Mouse (Mus musculus) stomach, postnatal 0 days (tissue): ENCODE measurements around the gene Nek5. TPM values are rescaled to one million over a fixed set of nuclear protein-coding genes. Genes with fewer than 3 reads are reported as not detected.

ENCODE experiments used
- ATAC-seq: fragments of 200-750 bp; cut with Nextera tagmentation; 2 replicates; pipeline ENCODE4 v1.8.0; 2017; ENCODE audit not compliant: low FRiP score, low TSS enrichment
- DNase-seq: peaks from one replicate; pipeline ENCODE4 v3.0.0-alpha.2; 2016; ENCODE audit warnings: low spot score
- H3K27ac ChIP-seq: fragments of 300-500 bp; sonication (generic); replicated peaks from 2 replicates; pipeline ENCODE4 v1.5.1; 2014; ENCODE audit warnings: mild to moderate bottlenecking, control low read depth
- H3K27me3 ChIP-seq: fragments of 300-500 bp; sonication (generic); 2 replicates; pipeline ENCODE4 v1.6.1; 2014; ENCODE audit warnings: low read length; ENCODE audit not compliant: control insufficient read depth, insufficient read depth
- H3K36me3 ChIP-seq: fragments of 300-500 bp; sonication (generic); 2 replicates; pipeline ENCODE4 v1.6.1; 2014; ENCODE audit warnings: low read length, mixed read lengths; ENCODE audit not compliant: control insufficient read depth, insufficient read depth
- H3K4me1 ChIP-seq: fragments of 300-500 bp; sonication (generic); replicated peaks from 2 replicates; pipeline ENCODE4 v1.6.1; 2014; ENCODE audit warnings: antibody characterized with exemption; ENCODE audit not compliant: control insufficient read depth, insufficient read depth
- H3K4me2 ChIP-seq: fragments of 300-500 bp; sonication (generic); replicated peaks from 2 replicates; pipeline ENCODE4 v1.6.1; 2014; ENCODE audit warnings: low read depth, mild to moderate bottlenecking, control low read depth, moderate library complexity
- H3K4me3 ChIP-seq: fragments of 300-500 bp; sonication (generic); 2 replicates; pipeline ENCODE4 v1.5.1; 2014; ENCODE audit warnings: low read depth, low read length, control low read depth
- H3K9ac ChIP-seq: fragments of 300-500 bp; sonication (generic); 2 replicates; pipeline ENCODE4 v1.6.1; 2014; ENCODE audit warnings: mild to moderate bottlenecking, low read length, control low read depth, mixed read lengths
- H3K9me3 ChIP-seq: fragments of 300-500 bp; sonication (generic); 2 replicates; pipeline ENCODE4 v1.6.1; 2016; ENCODE audit warnings: low read length; ENCODE audit not compliant: control insufficient read depth
- CTCF ChIP-seq: IDR thresholded peaks from 2 replicates; pipeline ENCODE4 v1.5.1; 2016; ENCODE audit warnings: antibody characterized with exemption, low read depth, mild to moderate bottlenecking, moderate library complexity
- EP300 ChIP-seq: optimal IDR thresholded peaks from 2 replicates; pipeline ENCODE3; 2016; ENCODE audit warnings: antibody characterized with exemption
- WGBS: fragments of 180-500 bp; shearing (Covaris S2); extraction: QIAGEN DNeasy Blood & Tissue Kit; methylation state at CpG from one replicate; pipeline ENCODE4 v1.1.7; 2014; 5-methylcytosine and 5-hydroxymethylcytosine counted together
- polyA plus RNA-seq: library from polyadenylated mRNA; unstranded; fragments of >200 nt; fragmentation: Nextera tagmentation; extraction: Ambion mirVana; gene quantifications from 2 replicates; pipeline ENCODE4 v1.2.1, GENCODE M21; 2015

Gene Nek5
- polyA plus RNA-seq, 1 experiment from 2014 or later, result 0.21 TPM

- ATAC-seq, result peak; percentile 95
- H3K36me3 ChIP-seq, result no peaks in the 10 kb centered on the region
- H3K4me1 ChIP-seq, result no peaks in the 10 kb centered on the region
- peak overlapping the region; percentile 35 for H3K4me3 ChIP-seq
- H3K27me3 ChIP-seq, result no peaks in the 10 kb centered on the region
- H3K4me2 ChIP-seq, result peak overlapping the region; percentile 31
- peak overlapping the region; percentile 45; the same call in 1 of the 2 replicates for H3K9ac ChIP-seq
- WGBS, result 10% methylated on average over 15 of the region's 15 CpGs
- TF ChIP-seq EP300 (no peak), CTCF (peak; percentile 30)
- peak overlapping the region; percentile 83 for H3K27ac ChIP-seq
- no peaks in the 10 kb centered on the region for H3K9me3 ChIP-seq
- peak; percentile 90 for DNase-seq
Measured at GRCm38 (mm10) chr8:22039468-22040152, 85.2 kb downstream of the Nek5 start.

- Histone ChIP-seq H3K27ac (peak overlapping the region; percentile 30; the same call in 1 of the 2 replicates), H3K4me1 (no peaks in the 10 kb centered on the region), H3K27me3 (no peaks in the 10 kb centered on the region), H3K36me3 (no peaks in the 10 kb centered on the region), H3K4me3 (no peak overlapping the region), H3K4me2 (0 out of 2 replicates have a peak overlapping the region, but pooled peaks have one; percentile 35), H3K9me3 (no peaks in the 10 kb centered on the region), H3K9ac (no peak overlapping the region)
- DNase-seq (peak; percentile 58), ATAC-seq (peak; percentile 55; the same call in 1 of the 2 replicates)
- TF ChIP-seq CTCF, result no peak
- TF ChIP-seq EP300, result no peak
- WGBS, result 40% methylated on average over 7 of the region's 7 CpGs
Measured at GRCm38 (mm10) chr8:22037022-22037421, 87.8 kb downstream of the Nek5 start.

GRCm38 (mm10) chr8:22036137-22036536 lies 88.7 kb downstream of the Nek5 start:
- 86% methylated on average over 9 of the region's 9 CpGs for WGBS

GRCm38 (mm10) chr8:22030990-22031389 lies 93.9 kb downstream of the Nek5 start:
- Histone ChIP-seq H3K27ac (no peak overlapping the region), H3K4me1 (no peaks in the 10 kb centered on the region), H3K36me3 (no peaks in the 10 kb centered on the region), H3K9ac (no peak overlapping the region), H3K9me3 (no peaks in the 10 kb centered on the region), H3K4me2 (no peak overlapping the region), H3K4me3 (no peak overlapping the region), H3K27me3 (no peaks in the 10 kb centered on the region)
- no peak for TF ChIP-seq CTCF
- no peak for TF ChIP-seq EP300
- ATAC-seq (no peak), DNase-seq (no peak)
- WGBS, result 53% methylated on average over 3 of the region's 3 CpGs

More at GRCm38 (mm10) chr8:22036137-22036536, 88.7 kb downstream of the Nek5 start:
- Histone ChIP-seq H3K27me3 (no peaks in the 10 kb centered on the region), H3K4me3 (no peak overlapping the region), H3K27ac (no peak overlapping the region), H3K4me1 (no peaks in the 10 kb centered on the region), H3K4me2 (no peak overlapping the region), H3K9me3 (no peaks in the 10 kb centered on the region), H3K36me3 (no peaks in the 10 kb centered on the region), H3K9ac (no peak overlapping the region)
- ATAC-seq (no peak), DNase-seq (no peak)
- TF ChIP-seq EP300 (no peak), CTCF (no peak)

GRCm38 (mm10) chr8:22028973-22029372 lies 95.9 kb downstream of the Nek5 start:
- WGBS, result 82% methylated on average over 3 of the region's 3 CpGs
- TF ChIP-seq CTCF (peak; percentile 49), EP300 (no peak)
- Histone ChIP-seq H3K4me1 (no peaks in the 10 kb centered on the region), H3K27ac (no peak overlapping the region), H3K4me3 (no peak overlapping the region), H3K36me3 (no peaks in the 10 kb centered on the region), H3K27me3 (no peaks in the 10 kb centered on the region), H3K9ac (no peak overlapping the region), H3K4me2 (no peak overlapping the region), H3K9me3 (no peaks in the 10 kb centered on the region)
- ATAC-seq, result no peak
- DNase-seq, result no peak

- Histone ChIP-seq H3K9me3 (no peaks in the 10 kb centered on the region), H3K27ac (peak overlapping the region; percentile 53), H3K36me3 (no peaks in the 10 kb centered on the region), H3K4me1 (no peaks in the 10 kb centered on the region), H3K4me3 (no peak overlapping the region), H3K27me3 (no peaks in the 10 kb centered on the region), H3K4me2 (no peak overlapping the region), H3K9ac (no peak overlapping the region)
- 29% methylated on average over 4 of the region's 4 CpGs for WGBS
- TF ChIP-seq CTCF (no peak), EP300 (no peak)
- peak; percentile 96 for ATAC-seq
- peak; percentile 78 for DNase-seq
Measured at GRCm38 (mm10) chr8:22025241-22025640, 99.6 kb downstream of the Nek5 start.

Other genes with a start within 250 kb of the Nek5 start
- not detected in 2 replicates for gene Defb9, start 239.6 kb downstream of the Nek5 start, polyA plus RNA-seq
- gene Defb11, start 218.6 kb downstream of the Nek5 start, polyA plus RNA-seq, result not detected in 2 replicates
- gene Defb15, start 192.3 kb downstream of the Nek5 start, polyA plus RNA-seq, result not detected in 2 replicates
- not detected in 2 replicates for gene Defb35, start 186.7 kb downstream of the Nek5 start, polyA plus RNA-seq
- not detected in 2 replicates for gene Defb13, start 178.3 kb downstream of the Nek5 start, polyA plus RNA-seq
- gene Fam90a1a, start 166.3 kb downstream of the Nek5 start, polyA plus RNA-seq, result not detected in 2 replicates
- gene Ccdc70, start 155.3 kb downstream of the Nek5 start, polyA plus RNA-seq, result not detected in 2 replicates
- 5.1 and 5.9 TPM in 2 replicates for gene Atp7b, start 64.7 kb downstream of the Nek5 start, polyA plus RNA-seq
- 14.6 and 16.1 TPM in 2 replicates for gene Alg11, start 64.3 kb downstream of the Nek5 start, polyA plus RNA-seq
- gene Nek3, start 41.4 kb upstream of the Nek5 start, polyA plus RNA-seq, result 2.6 TPM in 2 replicates
- gene Ckap2, start 60.8 kb upstream of the Nek5 start, polyA plus RNA-seq, result 14.7 and 17.0 TPM in 2 replicates
- gene Vps36, start 67.8 kb upstream of the Nek5 start, polyA plus RNA-seq, result 29.4 and 30.8 TPM in 2 replicates
- gene Thsd1, start 102.3 kb upstream of the Nek5 start, polyA plus RNA-seq, result 7.3 and 8.0 TPM in 2 replicates
- not detected in 2 replicates for gene Tpte, start 158.4 kb upstream of the Nek5 start, polyA plus RNA-seq